Mouse (Mus musculus): ENCODE measurements around the gene Iqsec2. TPM values are rescaled to one million over a fixed set of nuclear protein-coding genes. Genes with fewer than 3 reads are reported as not detected.

Gene Iqsec2
- polyA plus RNA-seq (2015; fragmentation: Nextera tagmentation; extraction: Ambion mirVana), result 4.2 and 4.4 TPM in 2 replicates

DNA sequence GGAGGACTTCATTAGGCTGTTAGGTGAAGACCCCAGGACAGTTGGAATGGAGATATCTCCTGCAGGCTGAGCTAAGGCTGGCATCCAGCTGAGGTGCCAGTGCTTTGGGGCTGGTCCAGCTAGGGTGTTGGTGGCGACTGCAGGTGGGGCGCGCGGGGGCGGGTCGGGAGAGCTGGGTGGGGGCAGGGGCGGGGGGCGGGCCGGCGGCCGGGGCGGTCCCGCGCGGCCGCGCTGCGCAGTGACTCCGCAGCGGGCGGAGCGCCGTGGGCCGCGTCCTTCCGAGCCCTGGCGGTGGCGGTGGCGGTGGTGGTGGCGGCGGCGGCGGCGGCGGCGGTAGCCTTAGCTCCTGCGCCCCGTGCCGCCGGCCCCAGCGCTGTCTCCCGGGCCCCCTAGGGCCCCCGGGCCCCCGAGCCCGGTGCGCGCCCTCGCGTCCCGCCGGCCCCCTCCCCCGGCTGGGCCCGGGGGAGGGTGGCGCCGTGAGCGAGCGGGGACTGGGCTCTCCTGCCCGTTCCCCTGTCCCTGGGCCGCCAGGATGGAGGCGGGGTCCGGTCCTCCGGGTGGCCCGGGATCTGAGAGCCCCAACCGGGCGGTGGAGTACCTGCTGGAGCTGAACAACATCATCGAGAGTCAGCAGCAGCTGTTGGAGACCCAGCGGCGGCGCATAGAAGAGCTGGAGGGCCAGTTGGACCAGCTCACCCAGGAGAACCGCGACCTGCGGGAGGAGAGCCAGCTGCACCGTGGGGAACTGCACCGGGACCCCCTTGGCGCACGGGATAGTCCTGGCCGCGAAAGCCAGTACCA, at the start of gene Iqsec2:
Iqsec2 (plus strand) TSS at position 328 of the 801 bp plus-strand sequence.
- Histone ChIP-seq H3K4me3 (ENCODE audit: low read length) (peak within 1 kb of the TSS; percentile 65), H3K27me3 (replicated peaks; ENCODE audit: control insufficient read depth, insufficient read depth, low read length) (peaks cover 30% of the 10 kb centered on the region), H3K36me3 (ENCODE audit: control insufficient read depth, insufficient read depth, low read length) (no peaks in the 10 kb centered on the region), H3K9me3 (ENCODE audit: control insufficient read depth, low read length) (no peaks in the 10 kb centered on the region), H3K4me2 (ENCODE audit: low read depth, low read length) (peak within 1 kb of the TSS; percentile 75), H3K27ac (ENCODE audit: low read length) (no peak within 1 kb of the TSS), H3K4me1 (ENCODE audit: control insufficient read depth, insufficient read depth, low read length) (0 out of 2 replicates have a peak, but pooled peaks cover 3% of the 10 kb centered on the region), H3K9ac (ENCODE audit: low read depth, low read length) (peak within 1 kb of the TSS; percentile 68)
- ATAC-seq, result peak; percentile 74
- 12% methylated on average over 20 of the region's 78 CpGs for WGBS

GRCm38 (mm10) chrX:152097572-152097971, 46.5 kb upstream of the Iqsec2 start:
- no peak overlapping the region for H3K4me2 ChIP-seq (ENCODE audit: low read depth, low read length)
- no peaks in the 10 kb centered on the region for H3K36me3 ChIP-seq (ENCODE audit: control insufficient read depth, insufficient read depth, low read length)
- ATAC-seq, result no peak
- H3K9ac ChIP-seq (ENCODE audit: low read depth, low read length), result no peak overlapping the region
- no peaks in the 10 kb centered on the region for H3K4me1 ChIP-seq (ENCODE audit: control insufficient read depth, insufficient read depth, low read length)
- no peak overlapping the region for H3K4me3 ChIP-seq (ENCODE audit: low read length)
- H3K27ac ChIP-seq (ENCODE audit: low read length), result no peak overlapping the region
- 0 out of 2 replicates have a peak, but pooled peaks cover 6% of the 10 kb centered on the region for H3K27me3 ChIP-seq (replicated peaks; ENCODE audit: control insufficient read depth, insufficient read depth, low read length)
- H3K9me3 ChIP-seq (ENCODE audit: control insufficient read depth, low read length), result no peaks in the 10 kb centered on the region
- 58% methylated on average over 1 of the region's 1 CpGs for WGBS

GRCm38 (mm10) chrX:152121687-152122086, 22.4 kb upstream of the Iqsec2 start:
- no peak overlapping the region for H3K4me3 ChIP-seq (ENCODE audit: low read length)
- 65% methylated on average over 1 of the region's 1 CpGs for WGBS
- H3K4me1 ChIP-seq (ENCODE audit: control insufficient read depth, insufficient read depth, low read length), result no peaks in the 10 kb centered on the region
- no peaks in the 10 kb centered on the region for H3K9me3 ChIP-seq (ENCODE audit: control insufficient read depth, low read length)
- H3K27me3 ChIP-seq (replicated peaks; ENCODE audit: control insufficient read depth, insufficient read depth, low read length), result peaks cover 6% of the 10 kb centered on the region
- no peak for ATAC-seq
- no peak overlapping the region for H3K9ac ChIP-seq (ENCODE audit: low read depth, low read length)
- no peaks in the 10 kb centered on the region for H3K36me3 ChIP-seq (ENCODE audit: control insufficient read depth, insufficient read depth, low read length)
- H3K4me2 ChIP-seq (ENCODE audit: low read depth, low read length), result no peak overlapping the region
- H3K27ac ChIP-seq (ENCODE audit: low read length), result no peak overlapping the region

- H3K36me3 ChIP-seq (ENCODE audit: control insufficient read depth, insufficient read depth, low read length), result no peaks in the 10 kb centered on the region
- no peak overlapping the region for H3K9ac ChIP-seq (ENCODE audit: low read depth, low read length)
- peaks cover 21% of the 10 kb centered on the region for H3K27me3 ChIP-seq (replicated peaks; ENCODE audit: control insufficient read depth, insufficient read depth, low read length)
- no peak for ATAC-seq
- H3K27ac ChIP-seq (ENCODE audit: low read length), result no peak overlapping the region
- no peaks in the 10 kb centered on the region for H3K9me3 ChIP-seq (ENCODE audit: control insufficient read depth, low read length)
- H3K4me2 ChIP-seq (ENCODE audit: low read depth, low read length), result no peak overlapping the region
- no peaks in the 10 kb centered on the region for H3K4me1 ChIP-seq (ENCODE audit: control insufficient read depth, insufficient read depth, low read length)
- 54% methylated on average over 3 of the region's 3 CpGs for WGBS
- no peak overlapping the region for H3K4me3 ChIP-seq (ENCODE audit: low read length)
Measured at GRCm38 (mm10) chrX:152130777-152131176, 13.3 kb upstream of the Iqsec2 start.

DNA sequence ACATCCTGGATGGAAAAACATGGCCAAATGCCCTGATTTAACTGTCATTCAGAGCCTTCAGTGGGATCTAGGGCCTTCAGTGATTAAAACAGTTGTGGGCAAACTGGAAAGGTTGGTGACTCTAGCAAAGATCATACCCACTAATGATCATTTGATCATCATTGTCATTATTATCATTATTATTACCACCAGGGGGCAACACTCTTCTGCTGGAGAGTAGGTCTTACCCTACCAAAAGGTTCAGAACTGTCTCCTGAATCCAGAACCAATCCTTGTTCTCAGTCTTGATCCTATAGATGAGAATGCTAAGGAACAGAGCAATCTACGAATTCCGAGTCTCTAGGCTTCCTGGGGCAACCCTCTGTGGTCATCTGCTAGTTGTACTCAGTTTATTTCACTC, 12.0 kb upstream of the Iqsec2 start:
- ATAC-seq, result no peak
- Histone ChIP-seq H3K4me3 (ENCODE audit: low read length) (no peak overlapping the region), H3K4me2 (ENCODE audit: low read depth, low read length) (no peak overlapping the region), H3K4me1 (ENCODE audit: control insufficient read depth, insufficient read depth, low read length) (no peaks in the 10 kb centered on the region), H3K9ac (ENCODE audit: low read depth, low read length) (no peak overlapping the region), H3K9me3 (ENCODE audit: control insufficient read depth, low read length) (no peaks in the 10 kb centered on the region), H3K27me3 (replicated peaks; ENCODE audit: control insufficient read depth, insufficient read depth, low read length) (peaks cover 23% of the 10 kb centered on the region; the same call in 1 of the 2 replicates), H3K36me3 (ENCODE audit: control insufficient read depth, insufficient read depth, low read length) (no peaks in the 10 kb centered on the region), H3K27ac (ENCODE audit: low read length) (no peak overlapping the region)
- 89% methylated on average over 2 of the region's 2 CpGs for WGBS

DNA sequence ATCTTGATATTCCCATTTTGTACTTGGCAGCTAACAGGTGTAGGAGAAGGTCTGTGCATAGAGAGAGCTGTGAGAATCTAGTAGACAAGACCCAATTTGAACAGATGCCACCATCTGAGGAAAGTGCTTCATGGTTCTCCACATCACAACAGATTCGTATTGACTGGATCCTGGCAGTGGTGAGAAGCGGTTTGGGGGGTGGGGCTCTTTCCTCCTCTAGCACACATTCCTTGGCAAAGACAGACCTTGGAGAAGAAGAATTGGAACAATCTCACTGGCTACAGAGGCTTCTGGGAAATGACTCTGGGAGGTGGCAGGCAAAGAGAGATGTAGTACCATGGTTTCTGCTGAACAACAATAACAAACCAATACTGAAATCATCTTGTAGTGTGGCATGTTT, 8.9 kb upstream of the Iqsec2 start:
- 52% methylated on average over 2 of the region's 2 CpGs for WGBS
- H3K4me3 ChIP-seq (ENCODE audit: low read length), result no peak overlapping the region
- H3K9ac ChIP-seq (ENCODE audit: low read depth, low read length), result no peak overlapping the region
- H3K4me1 ChIP-seq (ENCODE audit: control insufficient read depth, insufficient read depth, low read length), result no peaks in the 10 kb centered on the region
- no peaks in the 10 kb centered on the region for H3K36me3 ChIP-seq (ENCODE audit: control insufficient read depth, insufficient read depth, low read length)
- no peak overlapping the region for H3K4me2 ChIP-seq (ENCODE audit: low read depth, low read length)
- H3K27me3 ChIP-seq (replicated peaks; ENCODE audit: control insufficient read depth, insufficient read depth, low read length), result peaks cover 23% of the 10 kb centered on the region; the same call in 1 of the 2 replicates
- ATAC-seq, result no peak
- no peak overlapping the region for H3K27ac ChIP-seq (ENCODE audit: low read length)
- H3K9me3 ChIP-seq (ENCODE audit: control insufficient read depth, low read length), result no peaks in the 10 kb centered on the region

DNA sequence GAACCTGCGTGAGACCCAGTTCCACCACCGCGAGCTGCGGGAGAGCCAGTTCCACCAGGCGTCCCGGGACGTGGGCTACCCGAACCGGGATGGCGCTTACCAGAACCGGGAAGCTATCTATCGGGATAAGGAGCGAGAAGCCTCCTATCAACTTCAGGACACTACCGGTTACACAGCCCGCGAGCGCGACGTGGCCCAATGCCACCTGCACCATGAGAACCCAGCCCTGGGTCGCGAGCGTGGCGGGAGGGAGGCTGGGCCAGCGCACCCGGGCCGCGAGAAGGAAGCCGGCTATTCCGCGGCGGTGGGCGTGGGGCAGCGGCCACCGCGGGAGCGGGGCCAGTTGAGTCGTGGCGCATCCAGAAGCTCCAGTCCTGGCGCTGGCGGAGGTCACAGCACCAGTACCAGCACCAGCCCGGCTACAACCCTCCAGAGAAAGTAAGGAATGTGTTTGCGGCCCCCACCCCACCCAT, 710 bp downstream of the Iqsec2 start:
- Histone ChIP-seq H3K9me3 (ENCODE audit: control insufficient read depth, low read length) (no peaks in the 10 kb centered on the region), H3K4me2 (ENCODE audit: low read depth, low read length) (peak overlapping the region; percentile 75)
- 7% methylated on average over 42 of the region's 42 CpGs for WGBS

GRCm38 (mm10) chrX:152146150-152146549, 2.1 kb downstream of the Iqsec2 start:
- no peak for ATAC-seq
- Histone ChIP-seq H3K9me3 (ENCODE audit: control insufficient read depth, low read length) (no peaks in the 10 kb centered on the region), H3K27ac (ENCODE audit: low read length) (no peak overlapping the region), H3K36me3 (ENCODE audit: control insufficient read depth, insufficient read depth, low read length) (no peaks in the 10 kb centered on the region), H3K4me2 (ENCODE audit: low read depth, low read length) (peak overlapping the region; percentile 14; the same call in 1 of the 2 replicates), H3K9ac (ENCODE audit: low read depth, low read length) (no peak overlapping the region), H3K27me3 (replicated peaks; ENCODE audit: control insufficient read depth, insufficient read depth, low read length) (peaks cover 32% of the 10 kb centered on the region), H3K4me3 (ENCODE audit: low read length) (no peak overlapping the region), H3K4me1 (ENCODE audit: control insufficient read depth, insufficient read depth, low read length) (0 out of 2 replicates have a peak, but pooled peaks cover 3% of the 10 kb centered on the region)
- WGBS, result 47% methylated on average over 1 of the region's 1 CpGs

More for the DNA sequence above, 710 bp downstream of the Iqsec2 start:
- H3K4me1 ChIP-seq (ENCODE audit: control insufficient read depth, insufficient read depth, low read length), result 0 out of 2 replicates have a peak, but pooled peaks cover 3% of the 10 kb centered on the region
- ATAC-seq, result peak; percentile 27; the same call in 1 of the 2 replicates
- H3K27ac ChIP-seq (ENCODE audit: low read length), result no peak overlapping the region
- H3K27me3 ChIP-seq (replicated peaks; ENCODE audit: control insufficient read depth, insufficient read depth, low read length), result peaks cover 32% of the 10 kb centered on the region
- H3K36me3 ChIP-seq (ENCODE audit: control insufficient read depth, insufficient read depth, low read length), result no peaks in the 10 kb centered on the region
- H3K4me3 ChIP-seq (ENCODE audit: low read length), result peak overlapping the region; percentile 65
- peak overlapping the region; percentile 68 for H3K9ac ChIP-seq (ENCODE audit: low read depth, low read length)

DNA sequence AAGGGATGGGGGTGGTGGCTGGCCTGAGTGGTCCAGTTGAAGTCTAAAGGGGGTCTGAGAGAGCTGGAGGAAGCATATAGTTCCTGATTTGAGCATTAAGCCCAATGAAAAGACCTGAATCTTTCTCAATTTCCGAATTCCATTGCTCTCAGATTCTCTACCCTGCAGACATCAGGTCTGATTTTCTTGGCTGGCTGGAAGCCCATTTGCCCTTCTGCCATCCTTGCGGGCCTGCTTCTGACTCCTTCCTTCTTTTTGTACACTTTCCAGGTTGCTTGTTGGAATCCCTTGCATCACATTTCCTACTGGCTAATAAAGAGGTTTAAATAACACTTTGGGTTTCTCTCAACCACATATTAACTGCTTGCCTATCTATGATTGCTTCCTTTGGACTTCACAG, 2.6 kb downstream of the Iqsec2 start:
- H3K27me3 ChIP-seq (replicated peaks; ENCODE audit: control insufficient read depth, insufficient read depth, low read length), result peaks cover 32% of the 10 kb centered on the region
- H3K9ac ChIP-seq (ENCODE audit: low read depth, low read length), result no peak overlapping the region
- ATAC-seq, result no peak
- no peaks in the 10 kb centered on the region for H3K36me3 ChIP-seq (ENCODE audit: control insufficient read depth, insufficient read depth, low read length)
- H3K4me1 ChIP-seq (ENCODE audit: control insufficient read depth, insufficient read depth, low read length), result 0 out of 2 replicates have a peak, but pooled peaks cover 3% of the 10 kb centered on the region
- no peak overlapping the region for H3K4me2 ChIP-seq (ENCODE audit: low read depth, low read length)
- no peak overlapping the region for H3K27ac ChIP-seq (ENCODE audit: low read length)
- 88% methylated on average over 2 of the region's 2 CpGs for WGBS
- no peaks in the 10 kb centered on the region for H3K9me3 ChIP-seq (ENCODE audit: control insufficient read depth, low read length)
- no peak overlapping the region for H3K4me3 ChIP-seq (ENCODE audit: low read length)

Data from intestine, embryonic 16.5 days (tissue).